Mouse (Mus musculus) testis, adult 10 weeks (tissue): ENCODE results near the gene Gm20877. TPM values are rescaled to one million over a fixed set of nuclear protein-coding genes. Genes with fewer than 3 reads are reported as not detected.

Experiments used
- polyA plus RNA-seq: library from polyadenylated mRNA; stranded (reverse); fragments of 350-450 nt; fragmentation: Illumina TruSeq; extraction: RNeasy Lipid Tissue Mini Kit (QIAGEN cat#74804); gene quantifications from one replicate; pipeline ENCODE4 v1.2.3, GENCODE M21; 2014; ENCODE audit warnings: low read depth, low replicate concordance

The Gm20877 gene
- not detected for polyA plus RNA-seq

DNA sequence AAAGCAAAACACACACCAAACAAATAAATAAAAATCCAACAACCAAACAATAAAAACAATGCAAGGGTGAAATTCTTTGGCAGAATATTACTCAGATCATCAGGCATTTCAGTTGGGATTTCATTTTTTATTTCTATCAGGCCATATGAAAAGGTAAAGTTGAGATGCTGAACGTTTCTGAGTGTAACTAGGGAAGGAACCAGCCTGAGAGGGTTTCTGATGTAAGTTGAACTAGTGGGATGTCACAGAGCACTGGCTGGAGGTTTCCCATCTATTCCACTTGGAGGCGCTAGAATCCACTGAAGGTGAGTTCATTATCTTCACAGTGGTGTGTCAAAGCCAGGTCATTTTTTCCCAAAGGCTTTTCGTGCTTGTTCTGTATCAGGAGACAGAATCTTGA lies at the start of gene Gm20877:
Gene Gm20877 (plus strand): TSS at position 301 of the 400 bp plus-strand sequence.

